Mouse (Mus musculus) embryonic stem cell, embryonic (primary cell): ENCODE data around the gene Arrb2.
"Not testable (repeated sequence)": the region's sequence is repeated elsewhere in the genome, so short reads cannot be mapped to it uniquely, and the experiment has no call there.

Experiments
- CTCF ChIA-PET, 4 experiments: fragments of 300-600 bp in 2 of 4; fragments of 350-600 bp in 2 of 4; sonication (Branson Sonifier 250); formaldehyde crosslinking; loops; one replicate each; lab custom pipeline; 2022; ENCODE audit warnings: inconsistent platforms in 2 of 4; lab: Charles Lee
- POLR2A ChIA-PET, 4 experiments: fragments of 300-600 bp in 2 of 4; fragments of 350-600 bp in 2 of 4; sonication (Branson Sonifier 250); formaldehyde crosslinking; loops; one replicate each; lab custom pipeline; 2022; ENCODE audit warnings: antibody characterized with exemption in 4 of 4, inconsistent platforms in 1 of 4; lab: Charles Lee

Gene Arrb2

GRCm38 (mm10) chr11:70432048-70432894, at the start of gene Arrb2:
Gene Arrb2 (plus strand): TSS chr11:70432635.
- POLR2A ChIA-PET, result interaction anchor here (0.5 to 4.0 kb wide), 114 partner anchors 8 to 1347 kb away, joined by 3 to 47 read pairs (median 4); partner anchors contain the start of genes 0610010K14Rik (in 3 of the 4), Med11 (in 3 of the 4), Pelp1 (in 3 of the 4) and Cxcl16 (in 2 of the 4)

GRCm38 (mm10) chr11:70384136-70384535, 48.3 kb upstream of the Arrb2 start:
- CTCF ChIA-PET, result no interaction called here
- POLR2A ChIA-PET, result interaction anchor here in 2 of 4 experiments (0.7 to 1.7 kb wide), 5 partner anchors 9 to 22 kb away, joined by 3 to 6 read pairs (median 4); no protein-coding TSS in a partner anchor

More at GRCm38 (mm10) chr11:70432048-70432894, at the start of gene Arrb2:
- CTCF ChIA-PET, result interaction anchor here (0.5 to 3.4 kb wide), 80 partner anchors 9 to 630 kb away, joined by 3 to 31 read pairs (median 4); partner anchors contain the start of genes Med11 (in 3 of the 4), Zmynd15 (in 2 of the 4), 4930544D05Rik (in 1 of the 4) and Bcl6b (in 1 of the 4)

GRCm38 (mm10) chr11:70387436-70387835, 45.0 kb upstream of the Arrb2 start:
- ChIA-PET POLR2A (interaction anchor here (0.6 to 1.5 kb wide), 10 partner anchors 9 to 281 kb away, joined by 3 to 9 read pairs (median 5); partner anchors contain the start of genes Arrb2 (in 1 of the 4), Pelp1 (in 1 of the 4) and Spag7 (in 1 of the 4)), CTCF (interaction anchor here in 2 of 4 experiments (0.6 to 0.7 kb wide), 2 partner anchors 17 to 44 kb away, joined by 3 read pairs; no protein-coding TSS in a partner anchor)

DNA sequence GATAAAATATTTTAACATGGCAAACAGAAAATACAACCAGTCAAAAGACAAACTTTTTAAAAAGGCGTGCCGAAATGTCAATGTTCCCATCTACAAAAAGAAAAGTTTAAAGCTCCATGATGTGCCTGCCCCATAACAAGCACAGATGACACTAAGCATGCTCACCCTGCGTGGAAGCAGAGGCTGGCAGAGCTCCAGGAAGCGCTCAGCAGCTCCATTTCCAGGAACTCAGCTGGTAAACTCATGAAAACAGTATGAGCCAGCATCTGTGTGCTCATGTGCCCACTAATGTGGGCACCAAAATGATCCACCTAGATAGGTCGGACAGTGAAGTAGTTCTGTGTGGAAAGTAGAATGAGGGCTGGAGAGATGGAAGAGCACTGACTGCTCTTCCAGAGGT, 43.0 kb upstream of the Arrb2 start:
- ChIA-PET CTCF (interaction anchor here in 1 of 4 experiments (1.5 kb wide), 1 partner anchor 159 kb away, joined by 4 read pairs; no protein-coding TSS in a partner anchor), POLR2A (interaction anchor here in 2 of 4 experiments (0.6 to 2.0 kb wide), 6 partner anchors 9 to 304 kb away, joined by 3 to 11 read pairs (median 3); no protein-coding TSS in a partner anchor)

GRCm38 (mm10) chr11:70403598-70403997, 28.8 kb upstream of the Arrb2 start:
- ChIA-PET CTCF (no interaction called here), POLR2A (interaction anchor here in 1 of 4 experiments (0.5 to 2.4 kb wide), 5 partner anchors 9 to 121 kb away, joined by 3 to 5 read pairs (median 3); partner anchors contain the start of gene Psmb6)

DNA sequence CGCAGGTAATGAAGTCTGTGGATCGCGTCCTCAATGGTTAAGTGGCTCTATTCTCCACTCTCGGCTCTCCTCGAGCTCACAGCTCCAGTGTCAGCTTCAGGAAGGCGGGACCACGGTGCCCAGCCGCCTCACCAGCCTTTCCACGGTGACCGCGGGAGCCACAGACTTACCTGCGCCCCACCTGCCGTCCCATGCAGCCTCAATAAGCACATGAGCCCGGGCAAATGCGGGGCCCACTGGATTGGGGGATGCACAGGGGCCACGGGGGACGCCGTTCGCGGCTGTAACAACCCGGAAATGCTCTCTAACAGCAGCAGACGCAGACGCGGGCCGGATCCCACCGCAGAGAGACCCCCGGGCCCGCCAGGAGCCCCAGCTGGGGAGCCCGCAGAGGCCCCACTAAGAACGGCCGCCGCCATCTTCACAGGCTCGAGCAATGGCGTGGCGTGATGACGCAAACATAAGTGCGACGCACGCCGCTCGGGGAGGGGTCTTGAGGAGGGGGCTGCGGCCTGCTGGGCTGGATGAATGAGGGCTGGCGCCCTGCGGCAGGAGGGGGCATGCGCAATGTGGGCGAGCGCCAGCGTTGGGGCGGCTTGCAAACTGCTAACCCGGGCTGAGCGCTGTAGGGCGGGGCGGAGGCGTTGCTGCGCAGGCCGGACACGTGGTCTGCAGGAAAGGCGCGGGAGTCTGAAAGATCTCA, 22.7 kb upstream of the Arrb2 start, which contains the start of gene Pelp1:
Gene Pelp1, minus strand, starts transcription at position 438 of the 703 bp plus-strand sequence.
- CTCF ChIA-PET, result interaction anchor here in 2 of 4 experiments (0.6 to 1.2 kb wide), 3 partner anchors 22 to 348 kb away, joined by 3 to 5 read pairs (median 4); partner anchors contain the start of gene Arrb2 (in 1 of the 2)
- POLR2A ChIA-PET, result interaction anchor here (0.6 to 3.3 kb wide), 54 partner anchors 9 to 610 kb away, joined by 3 to 47 read pairs (median 4); partner anchors contain the start of genes Arrb2 (in 3 of the 4), Psmb6 (in 2 of the 4), Rnf167 (in 2 of the 4) and Slc25a11 (in 2 of the 4)

DNA sequence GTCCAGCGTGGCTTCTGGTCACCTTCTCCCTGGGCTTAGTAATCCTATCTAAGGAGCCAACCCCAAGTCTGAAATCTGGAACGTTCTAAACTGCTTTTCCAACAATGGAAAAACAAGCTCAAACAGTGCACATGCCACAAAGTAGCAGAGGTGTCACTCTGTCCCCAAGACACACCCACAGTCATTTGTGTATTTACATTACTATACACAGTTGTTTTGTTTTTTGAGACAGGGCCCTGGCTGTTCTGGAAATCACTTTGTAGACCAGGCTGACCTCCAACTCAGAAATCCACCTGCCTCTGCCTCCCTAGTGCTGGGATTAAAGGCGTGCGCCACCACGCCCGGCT, 22.2 kb upstream of the Arrb2 start:
- ChIA-PET POLR2A (interaction anchor here in 3 of 4 experiments (0.6 to 3.3 kb wide), 50 partner anchors 8 to 648 kb away, joined by 3 to 47 read pairs (median 4); partner anchors contain the start of genes Arrb2 (in 3 of the 3), Alox15 (in 2 of the 3), Psmb6 (in 2 of the 3) and Rnf167 (in 2 of the 3)), CTCF (interaction anchor here in 1 of 4 experiments (0.6 to 1.2 kb wide), 5 partner anchors 22 to 459 kb away, joined by 3 to 4 read pairs (median 3); partner anchors contain the start of gene Arrb2)

DNA sequence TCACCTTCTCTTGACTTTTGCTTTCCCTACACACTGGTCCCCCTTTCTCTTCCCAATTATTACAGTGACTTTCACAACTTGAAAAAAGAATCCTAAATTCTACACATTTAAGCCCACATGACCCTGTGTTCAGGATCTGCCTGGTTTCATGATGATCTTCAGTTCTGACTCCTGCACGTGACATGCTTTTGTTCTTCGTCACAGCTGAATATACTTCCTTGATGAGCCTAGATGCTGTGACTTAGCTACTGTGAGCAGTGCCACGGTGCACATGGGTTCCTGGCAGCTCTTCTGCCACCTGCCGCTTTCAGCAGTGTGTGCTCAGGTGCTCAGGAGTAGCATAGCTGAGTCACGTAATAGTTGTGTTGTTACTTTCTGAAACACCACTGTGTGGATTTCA, 19.8 kb upstream of the Arrb2 start:
- CTCF ChIA-PET, result interaction anchor here in 2 of 4 experiments (0.6 to 1.2 kb wide), 9 partner anchors 12 to 1185 kb away, joined by 3 to 4 read pairs (median 3); no protein-coding TSS in a partner anchor
- POLR2A ChIA-PET, result interaction anchor here (0.6 to 2.8 kb wide), 17 partner anchors 8 to 256 kb away, joined by 3 to 16 read pairs (median 3); partner anchors contain the start of genes Arrb2 (in 3 of the 4), Spag7 (in 2 of the 4), Tm4sf5 (in 2 of the 4) and Psmb6 (in 1 of the 4)

DNA sequence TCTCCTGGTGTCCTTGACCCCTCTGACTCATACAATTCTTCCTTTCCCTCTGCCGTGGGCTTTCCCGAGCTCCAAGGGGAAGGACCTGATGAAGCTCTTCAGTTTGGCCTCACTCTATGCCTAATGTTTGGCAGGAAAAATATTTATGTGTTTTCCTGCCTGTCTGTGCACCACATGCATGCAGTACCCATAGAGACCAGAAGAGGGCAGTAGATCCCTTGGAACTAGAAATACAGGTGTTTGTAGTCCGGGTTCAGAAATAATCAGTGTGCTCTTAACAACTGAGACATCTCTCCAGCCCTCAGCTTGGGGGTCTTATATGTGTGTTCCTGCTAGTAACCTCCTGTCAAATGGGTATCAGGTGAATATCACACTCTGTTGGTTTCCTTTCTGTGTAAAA, 18.5 kb upstream of the Arrb2 start:
- ChIA-PET CTCF (interaction anchor here in 2 of 4 experiments (0.7 to 1.7 kb wide), 5 partner anchors 18 to 245 kb away, joined by 3 to 5 read pairs (median 4); partner anchors contain the start of gene Arrb2 (in 1 of the 2)), POLR2A (interaction anchor here in 2 of 4 experiments (0.7 to 2.8 kb wide), 6 partner anchors 8 to 255 kb away, joined by 3 to 10 read pairs (median 4); partner anchors contain the start of genes Spag7 (in 2 of the 2), Arrb2 (in 1 of the 2), Rnf167 (in 1 of the 2) and Slc25a11 (in 1 of the 2))

DNA sequence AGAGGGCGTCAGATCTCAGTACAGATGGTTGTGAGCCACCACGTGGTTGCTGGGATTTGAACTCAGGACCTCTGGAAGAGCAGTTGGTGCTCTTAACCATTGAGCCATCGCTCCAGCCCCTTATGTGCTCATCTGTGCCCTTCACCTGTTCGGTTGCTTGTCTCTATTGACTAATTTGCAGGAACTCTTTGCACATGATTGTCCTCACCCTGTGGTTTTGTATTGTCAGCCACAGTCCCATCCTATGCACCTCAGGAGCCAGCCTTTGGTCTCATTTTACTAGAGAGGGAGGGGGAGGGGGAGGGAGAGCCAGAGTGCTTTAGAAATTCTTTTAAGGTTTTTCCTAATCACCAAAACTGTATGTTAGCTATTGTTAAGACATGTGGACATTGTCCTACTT, 14.2 kb upstream of the Arrb2 start:
- CTCF ChIA-PET, result interaction anchor here in 1 of 4 experiments (1.0 kb wide), 1 partner anchor 82 kb away, joined by 3 read pairs; no protein-coding TSS in a partner anchor

DNA sequence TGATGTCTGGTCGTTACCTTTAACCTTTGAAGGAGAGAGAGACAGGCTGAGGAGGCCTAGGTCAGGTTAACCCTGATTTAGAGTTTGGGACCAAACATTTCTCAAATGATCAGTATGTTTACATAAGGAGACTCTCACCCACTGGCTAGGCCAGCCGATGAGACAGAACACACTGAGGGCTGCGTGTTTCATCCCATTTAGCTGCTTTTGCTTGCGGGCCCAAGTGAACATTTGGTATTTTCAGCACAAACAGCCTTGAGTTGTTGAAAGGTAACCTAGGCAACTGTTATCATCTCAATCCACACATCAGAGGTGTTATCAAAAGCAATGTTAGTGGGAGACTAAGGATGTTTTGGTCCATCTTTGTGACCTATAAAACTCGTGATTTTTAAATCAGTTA, 12.9 kb upstream of the Arrb2 start:
- CTCF ChIA-PET, result no interaction called here
- POLR2A ChIA-PET, result interaction anchor here in 2 of 4 experiments (0.5 to 1.8 kb wide), 4 partner anchors 10 to 487 kb away, joined by 3 to 7 read pairs (median 5); partner anchors contain the start of genes Arrb2 (in 1 of the 2) and Pelp1 (in 1 of the 2)

More for the DNA sequence above, 14.2 kb upstream of the Arrb2 start:
- POLR2A ChIA-PET, result interaction anchor here in 2 of 4 experiments (1.0 to 2.0 kb wide), 3 partner anchors 8 to 14 kb away, joined by 4 to 7 read pairs (median 6); partner anchors contain the start of genes Arrb2 (in 2 of the 2) and Pelp1 (in 1 of the 2)

GRCm38 (mm10) chr11:70426598-70426997, 5.8 kb upstream of the Arrb2 start:
- POLR2A ChIA-PET, result interaction anchor here in 1 of 4 experiments (0.8 kb wide), 1 partner anchor 213 kb away, joined by 3 read pairs; no protein-coding TSS in a partner anchor
- CTCF ChIA-PET, result not testable (repeated sequence)

- POLR2A ChIA-PET, result interaction anchor here (0.5 to 4.0 kb wide), 91 partner anchors 8 to 1347 kb away, joined by 3 to 47 read pairs (median 4); partner anchors contain the start of genes 0610010K14Rik (in 3 of the 4), Pelp1 (in 3 of the 4), Cxcl16 (in 2 of the 4) and Gm21988 (in 2 of the 4)
- CTCF ChIA-PET, result interaction anchor here (0.6 to 3.4 kb wide), 48 partner anchors 17 to 626 kb away, joined by 3 to 31 read pairs (median 4); partner anchors contain the start of genes Med11 (in 2 of the 4), 4930544D05Rik (in 1 of the 4), Bcl6b (in 1 of the 4) and Camta2 (in 1 of the 4)
These were observed 861 bp upstream of the Arrb2 start for GRCm38 (mm10) chr11:70431574-70431973.

DNA sequence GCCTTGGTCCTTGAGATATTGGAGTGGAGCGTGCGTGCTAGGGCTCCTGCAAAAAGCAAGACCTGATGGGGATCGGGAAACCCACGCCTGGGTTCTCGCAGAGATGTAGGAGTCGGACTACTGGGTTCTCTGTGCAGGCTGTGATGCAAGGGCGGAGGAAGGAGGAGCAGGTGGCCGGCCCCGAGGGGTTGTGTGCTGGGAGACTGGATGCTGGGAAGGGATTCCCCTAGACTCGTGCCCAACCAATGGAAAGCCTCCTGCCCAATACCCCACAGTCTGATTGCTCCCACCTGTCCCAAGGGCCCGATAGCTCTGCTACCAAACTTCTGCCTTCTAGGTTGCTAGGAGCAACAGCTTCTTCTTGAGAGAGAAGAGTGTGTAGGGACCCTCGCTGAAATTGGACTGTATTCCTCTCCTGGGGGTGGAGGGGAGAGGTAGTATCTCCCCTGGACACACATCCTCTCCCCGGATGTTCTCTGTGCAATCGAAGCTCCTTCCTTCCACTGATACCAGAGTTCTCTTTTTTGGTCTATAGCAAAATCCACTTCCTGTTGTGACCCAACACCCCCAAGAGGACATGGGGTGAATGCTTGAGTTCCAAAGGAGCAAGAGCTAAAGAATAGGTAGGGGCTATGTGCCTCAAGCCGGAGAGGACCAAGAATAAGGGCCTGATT, 597 bp downstream of the Arrb2 start:
- POLR2A ChIA-PET, result interaction anchor here in 3 of 4 experiments (0.5 to 4.0 kb wide), 55 partner anchors 9 to 745 kb away, joined by 3 to 47 read pairs (median 6); partner anchors contain the start of genes Pelp1 (in 3 of the 3), Psmb6 (in 3 of the 3), Cxcl16 (in 2 of the 3) and Med11 (in 2 of the 3)
- CTCF ChIA-PET, result interaction anchor here in 3 of 4 experiments (0.6 to 3.4 kb wide), 26 partner anchors 19 to 586 kb away, joined by 3 to 31 read pairs (median 4); partner anchors contain the start of genes Med11 (in 2 of the 3), Zmynd15 (in 2 of the 3), 4930544D05Rik (in 1 of the 3) and Bcl6b (in 1 of the 3)

DNA sequence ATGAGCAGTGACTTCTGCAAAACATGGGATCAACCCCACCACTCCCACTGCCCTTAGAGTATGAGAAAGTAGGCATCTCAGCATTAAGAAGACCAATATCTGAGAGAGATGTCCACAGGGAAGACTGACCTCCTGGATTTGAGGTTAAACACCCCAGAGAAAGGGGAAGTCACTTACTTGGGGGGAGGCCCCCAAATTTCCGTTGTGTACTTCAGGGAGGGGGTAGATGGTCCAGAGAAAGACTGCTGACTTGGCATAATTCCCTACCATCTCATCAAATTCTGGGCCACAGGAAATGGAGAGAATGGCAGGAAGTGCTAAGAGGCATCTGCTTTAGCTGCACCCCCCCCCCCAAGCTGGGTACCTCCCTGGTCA, 1.1 kb downstream of the Arrb2 start:
- POLR2A ChIA-PET, result interaction anchor here in 3 of 4 experiments (0.6 to 4.0 kb wide), 13 partner anchors 8 to 254 kb away, joined by 4 to 47 read pairs (median 8); partner anchors contain the start of genes Med11 (in 2 of the 3), Pelp1 (in 2 of the 3), Camta2 (in 1 of the 3) and Psmb6 (in 1 of the 3)
- CTCF ChIA-PET, result interaction anchor here in 1 of 4 experiments (1.5 to 3.4 kb wide), 2 partner anchors 19 to 182 kb away, joined by 4 to 31 read pairs; partner anchors contain the start of genes 4930544D05Rik and Med11
